Mouse (Mus musculus) C2C12 (cell line): ENCODE data around the gene Arnt.
A peak's percentile ranks its signal among the peaks of the same experiment; 100 is the strongest.

Experiments
- CEBPB ChIP-seq: IDR thresholded peaks from one replicate; pipeline ENCODE4 v1.6.1; 2011; ENCODE audit warnings: low read depth, mild to moderate bottlenecking, control low read depth, moderate library complexity
- CTCF ChIP-seq: IDR thresholded peaks from one replicate; pipeline ENCODE4 v1.5.1; 2011; ENCODE audit not compliant: control insufficient read depth, insufficient read depth, insufficient read length
- FOSL1 ChIP-seq: IDR thresholded peaks from one replicate; pipeline ENCODE4 v1.8.0; 2011; ENCODE audit warnings: mild to moderate bottlenecking, low read length; ENCODE audit not compliant: poor library complexity, insufficient read depth, severe bottlenecking
- MAX ChIP-seq: IDR thresholded peaks from one replicate; pipeline ENCODE4 v1.6.1; 2011; ENCODE audit warnings: mild to moderate bottlenecking, control low read depth
- MYOG ChIP-seq: IDR thresholded peaks from one replicate; pipeline ENCODE4 v1.6.1; 2011; ENCODE audit not compliant: control insufficient read depth, insufficient read length; ENCODE audit errors: extremely low read depth

DNA sequence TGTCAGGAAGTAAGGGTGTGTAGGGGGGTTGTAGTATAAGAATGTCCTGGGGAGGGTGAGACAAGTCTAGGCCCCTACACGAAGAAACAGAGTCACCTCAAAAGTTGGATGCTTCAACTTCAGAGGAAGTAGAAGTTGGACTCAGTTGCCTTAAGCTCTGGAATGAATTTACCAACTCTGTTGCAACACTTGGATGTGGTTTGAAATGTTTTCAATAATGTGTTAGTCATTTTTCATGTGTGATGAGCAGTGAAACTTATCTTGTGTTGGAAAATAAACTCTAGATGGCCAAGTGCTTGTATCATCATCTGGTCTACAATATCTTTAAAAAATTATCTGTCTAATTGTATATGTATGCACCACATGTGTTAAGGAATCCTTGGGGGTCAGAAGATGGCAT is 26.5 kb upstream of the Arnt start:
- TF ChIP-seq FOSL1 (no peak), CTCF (no peak), CEBPB (peak; percentile 88), MAX (no peak), MYOG (no peak)
